ENCODE assay signal across 8 mouse cellular contexts in genomic region chr7:4136771-4137531, GRCm38 (mm10). TPM values are rescaled to one million over a fixed set of nuclear protein-coding genes. Genes with fewer than 3 reads are reported as not detected.
A peak's percentile ranks its signal among the peaks of the same experiment; 100 is the strongest.
DNase-seq lines count a peak whose midpoint lies in the region; ATAC-seq and TF ChIP-seq lines count a peak whose summit lies in the region.

Gene Leng8 (plus strand): TSS chr7:4137039.

- peaks cover 33% of the 10 kb centered on the region for H3K36me3 ChIP-seq in ES-Bruce4 (ENCODE audit: control insufficient read depth, insufficient read depth, low read length, poor library complexity, severe bottlenecking)
- peaks cover 60% of the 10 kb centered on the region for H3K36me3 ChIP-seq in forebrain, embryonic 13.5 days (ENCODE audit: poor library complexity, severe bottlenecking)
- H3K36me3 ChIP-seq in liver, postnatal 0 days (replicated peaks; ENCODE audit: insufficient read depth, low read length) = peaks cover 42% of the 10 kb centered on the region
- peaks cover 29% of the 10 kb centered on the region for H3K36me3 ChIP-seq in neural tube, embryonic 14.5 days (ENCODE audit: control insufficient read depth, insufficient read depth, low read length)

- no peaks in the 10 kb centered on the region for H3K27me3 ChIP-seq in ES-Bruce4 (ENCODE audit: control insufficient read depth, insufficient read depth, low read length, poor library complexity, severe bottlenecking)
- no peaks in the 10 kb centered on the region for H3K27me3 ChIP-seq in forebrain, embryonic 13.5 days
- H3K27me3 ChIP-seq in liver, postnatal 0 days (ENCODE audit: insufficient read depth, low read length) = no peaks in the 10 kb centered on the region
- H3K27me3 ChIP-seq in neural tube, embryonic 14.5 days (ENCODE audit: control insufficient read depth, insufficient read depth, low read length) = no peaks in the 10 kb centered on the region

- peak; percentile 28 for TF ChIP-seq POLR2A in ES-Bruce4 (IDR thresholded peaks at IDR 0.05; ENCODE audit: insufficient read depth, low read length)

- peak within 1 kb of the TSS; percentile 64 for H3K27ac ChIP-seq in ES-Bruce4 (ENCODE audit: insufficient read depth, low read length)
- peak within 1 kb of the TSS; percentile 90 for H3K27ac ChIP-seq in forebrain, embryonic 13.5 days
- H3K27ac ChIP-seq in liver, postnatal 0 days (ENCODE audit: low read depth) = peak within 1 kb of the TSS; percentile 94
- H3K27ac ChIP-seq in neural tube, embryonic 14.5 days (ENCODE audit: low read depth, low read length) = peak within 1 kb of the TSS; percentile 96

- H3K9me3 ChIP-seq in ES-Bruce4 (replicated peaks; ENCODE audit: control insufficient read depth, insufficient read depth, low read length, poor library complexity, severe bottlenecking) = no peaks in the 10 kb centered on the region
- no peaks in the 10 kb centered on the region for H3K9me3 ChIP-seq in forebrain, embryonic 13.5 days (replicated peaks)
- H3K9me3 ChIP-seq in liver, postnatal 0 days (ENCODE audit: low read length) = no peaks in the 10 kb centered on the region
- no peaks in the 10 kb centered on the region for H3K9me3 ChIP-seq in neural tube, embryonic 14.5 days (ENCODE audit: control insufficient read depth, low read length)

- peak; percentile 93 for ATAC-seq in cerebellum, adult (ENCODE audit: insufficient number of reproducible peaks, low FRiP score, low TSS enrichment)
- ATAC-seq in forebrain, embryonic 13.5 days = peak; percentile 99
- ATAC-seq in liver, postnatal 0 days = peak; percentile 97
- ATAC-seq in neural tube, embryonic 14.5 days (ENCODE audit: low read depth) = peak; percentile 99

- H3K9ac ChIP-seq in ES-Bruce4 (ENCODE audit: low read depth, poor library complexity, severe bottlenecking) = peak within 1 kb of the TSS; percentile 69
- H3K9ac ChIP-seq in forebrain, embryonic 13.5 days = peak within 1 kb of the TSS; percentile 81
- peak within 1 kb of the TSS; percentile 82 for H3K9ac ChIP-seq in liver, postnatal 0 days (replicated peaks)
- peak within 1 kb of the TSS; percentile 70 for H3K9ac ChIP-seq in neural tube, embryonic 14.5 days (replicated peaks; ENCODE audit: low read depth, low read length)

- no peak for TF ChIP-seq CTCF in ES-Bruce4 (IDR thresholded peaks at IDR 0.05; ENCODE audit: low read depth, low read length)
- TF ChIP-seq CTCF in liver, postnatal 0 days (IDR thresholded peaks at IDR 0.05; ENCODE audit: low read depth) = no peak

- intact Hi-C loops in heart, postnatal 10 days (cut with DNase I) = loop anchor here (5.0 to 10.0 kb wide), 3 partner anchors 158 to 445 kb away; partner anchors contain the start of genes Mboat7 and Tsen34

- H3K4me3 ChIP-seq in ES-Bruce4 (ENCODE audit: low read depth, low read length) = peak within 1 kb of the TSS; percentile 92
- peak within 1 kb of the TSS; percentile 85 for H3K4me3 ChIP-seq in forebrain, embryonic 13.5 days
- peak within 1 kb of the TSS; percentile 88 for H3K4me3 ChIP-seq in liver, postnatal 0 days (ENCODE audit: low read depth, low read length)
- peak within 1 kb of the TSS; percentile 70 for H3K4me3 ChIP-seq in neural tube, embryonic 14.5 days (ENCODE audit: low read depth, low read length)

- 1% methylated on average over 74 of the region's 78 CpGs for WGBS in forebrain, embryonic 13.5 days
- under 1% methylated on average over 75 of the region's 78 CpGs for WGBS in large intestine, adult 2 months
- WGBS in liver, postnatal 0 days (ENCODE audit: insufficient replicate concordance) = under 1% methylated on average over 70 of the region's 78 CpGs
- under 1% methylated on average over 72 of the region's 78 CpGs for WGBS in neural tube, embryonic 14.5 days

- no peaks in the 10 kb centered on the region for H3K4me1 ChIP-seq in ES-Bruce4 (ENCODE audit: control insufficient read depth, insufficient read depth, low read length)
- peaks cover 32% of the 10 kb centered on the region for H3K4me1 ChIP-seq in forebrain, embryonic 13.5 days
- peaks cover 13% of the 10 kb centered on the region for H3K4me1 ChIP-seq in liver, postnatal 0 days (ENCODE audit: insufficient read depth)
- H3K4me1 ChIP-seq in neural tube, embryonic 14.5 days (ENCODE audit: control insufficient read depth, insufficient read depth, low read length) = peaks cover 9% of the 10 kb centered on the region

- H3K4me2 ChIP-seq in forebrain, embryonic 13.5 days = peak within 1 kb of the TSS; percentile 94
- H3K4me2 ChIP-seq in liver, postnatal 0 days (ENCODE audit: low read depth, low read length) = peak within 1 kb of the TSS; percentile 90
- peak within 1 kb of the TSS; percentile 89 for H3K4me2 ChIP-seq in neural tube, embryonic 14.5 days (ENCODE audit: low read depth, low read length)

- peak; percentile 99 to 100 for DNase-seq in heart, postnatal 10 days
- peak; percentile 95 for DNase-seq in large intestine, adult 2 months (ENCODE audit: low read depth, low spot score)
- DNase-seq in liver, postnatal 0 days = peak; percentile 99
- DNase-seq in testis, postnatal 10 days (ENCODE audit: low spot score) = peak; percentile 97

- peak; percentile 71; the same call in 1 of the 2 replicates for TF ChIP-seq EP300 in ES-Bruce4 (IDR thresholded peaks at IDR 0.05; ENCODE audit: insufficient read depth, low read depth, low read length)
- peak; percentile 75 for TF ChIP-seq EP300 in liver, postnatal 0 days (IDR thresholded peaks at IDR 0.05; ENCODE audit: low read depth)

RNA-seq across cellular contexts. Expression of gene Leng8, which starts in this region (rescaled TPM):
- 96.3 and 98.5 TPM in 2 replicates for polyA plus RNA-seq in ES-Bruce4 (2011; ENCODE audit: insufficient read depth, insufficient read length, low read depth, missing spikeins)
- polyA plus RNA-seq in forebrain, embryonic 13.5 days (2015; fragmentation: Nextera tagmentation; extraction: Ambion mirVana) = 61.3 and 71.1 TPM in 2 replicates
- 10 to 100 TPM; 57.3 to 57.9 TPM for total RNA-seq in heart, postnatal 10 days (2021)
- 97.6 and 326 TPM in 2 replicates for polyA plus RNA-seq in large intestine, adult 2 months (2012; rRNA removed)
- polyA plus RNA-seq in liver, postnatal 0 days (2015; fragmentation: Nextera tagmentation; extraction: Ambion mirVana) = 9.1 and 9.7 TPM in 2 replicates
- polyA plus RNA-seq in neural tube, embryonic 14.5 days (2014; fragmentation: Nextera tagmentation; extraction: Ambion mirVana) = 62.4 and 68.1 TPM in 2 replicates

Comparison
In these comparisons a context has a peak if more than half of its experiments do, and no peak if none do; other contexts are left out.
1. Peak in every context shown above with its lines: DNase-seq, ATAC-seq, H3K4me3 ChIP-seq and H3K27ac ChIP-seq.